7 mouse cellular contexts compared by ENCODE assay signal in the genomic region with DNA sequence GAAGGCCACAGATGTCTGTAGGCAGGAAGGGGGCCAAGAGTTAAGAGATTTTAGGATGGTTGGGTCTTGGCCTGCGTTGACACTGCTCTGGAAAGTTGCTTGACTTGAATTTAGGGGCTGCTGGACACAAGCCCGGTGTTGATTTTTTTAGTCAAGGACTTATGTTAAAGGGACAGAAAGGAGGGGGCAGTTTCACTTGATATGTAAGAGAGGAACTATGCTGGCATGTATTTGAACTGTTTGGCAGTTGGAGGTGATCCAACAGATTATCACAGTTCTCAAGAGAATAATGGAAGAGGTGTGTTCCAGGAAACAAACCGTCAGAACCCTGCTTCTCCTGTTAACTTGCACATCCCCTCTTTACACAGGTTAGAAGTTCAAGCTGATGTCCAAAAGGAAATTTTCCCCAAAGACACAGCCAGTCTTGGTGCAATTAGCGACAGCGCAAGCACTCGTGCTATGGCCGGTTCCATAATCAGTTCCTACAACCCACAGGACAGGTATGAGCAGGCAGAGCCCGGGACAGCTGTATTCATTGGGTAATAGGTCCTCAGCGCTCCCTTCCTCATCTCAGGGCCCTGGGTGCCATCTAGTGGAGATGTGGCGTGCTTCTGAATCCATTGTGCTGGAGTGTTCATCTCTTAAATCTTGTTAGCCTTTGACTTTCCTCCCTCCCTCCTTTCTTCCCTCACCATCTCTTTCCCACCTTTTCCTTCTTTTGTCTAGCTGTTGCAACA. TPM values are rescaled to one million over a fixed set of nuclear protein-coding genes. Genes with fewer than 3 reads are reported as not detected.
A peak's percentile ranks its signal among the peaks of the same experiment; 100 is the strongest.
DNase-seq lines count a peak whose midpoint lies in the region; ATAC-seq and TF ChIP-seq lines count a peak whose summit lies in the region.

No protein-coding gene starts in this region.

- H3K36me3 ChIP-seq in hindbrain, embryonic 15.5 days: peaks cover 58% of the 10 kb centered on the region
- peaks cover 55% of the 10 kb centered on the region for H3K36me3 ChIP-seq in small intestine, adult 2 months (ENCODE audit: control insufficient read depth, insufficient read depth, low read length)

- no peaks in the 10 kb centered on the region for H3K4me1 ChIP-seq in hindbrain, embryonic 15.5 days (replicated peaks)
- peaks cover 9% of the 10 kb centered on the region for H3K4me1 ChIP-seq in small intestine, adult 2 months (ENCODE audit: control insufficient read depth, insufficient read depth, insufficient read length, low read length)

- H3K4me3 ChIP-seq in hindbrain, embryonic 15.5 days: no peak overlapping the region
- H3K4me3 ChIP-seq in small intestine, adult 2 months (ENCODE audit: low read depth, low read length): no peak overlapping the region

- WGBS in hindbrain, embryonic 15.5 days: 42% methylated on average over 10 of the region's 10 CpGs
- 14% methylated on average over 10 of the region's 10 CpGs for WGBS in small intestine, adult 2 months

- no peaks in the 10 kb centered on the region for H3K9me3 ChIP-seq in hindbrain, embryonic 15.5 days

- no peak for TF ChIP-seq POLR2A in small intestine, adult 2 months (IDR thresholded peaks at IDR 0.05; ENCODE audit: low read depth, low read length)

- ATAC-seq in hindbrain, embryonic 15.5 days (ENCODE audit: low FRiP score, low read depth): peak; percentile 54; the same call in 1 of the 2 replicates
- ATAC-seq in megakaryocyte-erythroid progenitor cell, adult 5-6 weeks (replicated peaks; ENCODE audit: low FRiP score, low TSS enrichment, poor library complexity, severe bottlenecking): peak; percentile 93

- H3K27ac ChIP-seq in hindbrain, embryonic 15.5 days (replicated peaks): no peak overlapping the region
- H3K27ac ChIP-seq in small intestine, adult 2 months (ENCODE audit: insufficient read depth, low read depth, low read length): peak overlapping the region; percentile 68

- no peaks in the 10 kb centered on the region for H3K27me3 ChIP-seq in hindbrain, embryonic 15.5 days
- H3K27me3 ChIP-seq in small intestine, adult 2 months (ENCODE audit: control insufficient read depth, insufficient read depth, low read length): no peaks in the 10 kb centered on the region

- TF ChIP-seq CTCF in small intestine, adult 2 months (IDR thresholded peaks at IDR 0.05; ENCODE audit: extremely low read depth, insufficient read length, insufficient replicate concordance, low read depth, low read length): peak; percentile 83; the same call in 1 of the 2 replicates

- H3K4me2 ChIP-seq in hindbrain, embryonic 15.5 days: no peak overlapping the region

- no peak overlapping the region for H3K9ac ChIP-seq in hindbrain, embryonic 15.5 days

- peak; percentile 84 for DNase-seq in ZHBTc4 (ENCODE audit: low read depth, low spot score)
- peak; percentile 88 for DNase-seq in cerebellum, adult 9-10 months
- peak; percentile 19 to 78 for DNase-seq in frontal cortex, adult 2 months (ENCODE audit: extremely low spot score in 1 of 2, low spot score in 1 of 2)
- DNase-seq in left cerebral cortex, adult 18-20 months (ENCODE audit: low spot score in 2 of 2): peak; percentile 67 to 71

RNA-seq across cellular contexts. Expression of a gene that starts 22.8 kb away (rescaled TPM):
- 0.32 TPM in 1 of 2 replicates, not detected in the other for polyA plus RNA-seq in frontal cortex, adult 2 months (2012; rRNA removed)
- 0.14 TPM in 1 of 2 replicates, not detected in the other for polyA plus RNA-seq in hindbrain, embryonic 15.5 days (2015; fragmentation: Nextera tagmentation; extraction: Ambion mirVana)
- total RNA-seq in left cerebral cortex, adult 18-20 months (2021): not detected
- not detected in 2 replicates for total RNA-seq in megakaryocyte-erythroid progenitor cell, adult 5-6 weeks (2014; fragmentation: Nextera tagmentation)
- total RNA-seq in megakaryocyte-erythroid progenitor cell, adult 5-6 weeks (2017): not detected in 2 replicates
- polyA plus RNA-seq in small intestine, adult 2 months (2012; rRNA removed): 473 and 851 TPM in 2 replicates

RNA-seq across cellular contexts. Expression of a gene that starts 24.5 kb away (rescaled TPM):
- 45.4 and 47.8 TPM in 2 replicates for polyA plus RNA-seq in frontal cortex, adult 2 months (2012; rRNA removed)
- 32.2 and 34.6 TPM in 2 replicates for polyA plus RNA-seq in hindbrain, embryonic 15.5 days (2015; fragmentation: Nextera tagmentation; extraction: Ambion mirVana)
- total RNA-seq in left cerebral cortex, adult 18-20 months (2021): 10 to 100 TPM; 54.7 to 59.3 TPM
- total RNA-seq in megakaryocyte-erythroid progenitor cell, adult 5-6 weeks (2014; fragmentation: Nextera tagmentation): 12.1 and 15.0 TPM in 2 replicates
- total RNA-seq in megakaryocyte-erythroid progenitor cell, adult 5-6 weeks (2017): 26.7 and 28.3 TPM in 2 replicates
- 99.3 and 218 TPM in 2 replicates for polyA plus RNA-seq in small intestine, adult 2 months (2012; rRNA removed)

RNA-seq across cellular contexts. Expression of a gene that starts 39.3 kb away (rescaled TPM):
- 560 and 728 TPM in 2 replicates for polyA plus RNA-seq in frontal cortex, adult 2 months (2012; rRNA removed)
- 110 and 133 TPM in 2 replicates for polyA plus RNA-seq in hindbrain, embryonic 15.5 days (2015; fragmentation: Nextera tagmentation; extraction: Ambion mirVana)
- 100 to 1,000 TPM; 684 to 738 TPM for total RNA-seq in left cerebral cortex, adult 18-20 months (2021)
- total RNA-seq in megakaryocyte-erythroid progenitor cell, adult 5-6 weeks (2014; fragmentation: Nextera tagmentation): not detected in 2 replicates
- not detected in 2 replicates for total RNA-seq in megakaryocyte-erythroid progenitor cell, adult 5-6 weeks (2017)
- 0.56 and 0.72 TPM in 2 replicates for polyA plus RNA-seq in small intestine, adult 2 months (2012; rRNA removed)

RNA-seq across cellular contexts. Expression of a gene that starts 54.3 kb away (rescaled TPM):
- polyA plus RNA-seq in frontal cortex, adult 2 months (2012; rRNA removed): 82.9 and 90.1 TPM in 2 replicates
- 12.5 and 15.0 TPM in 2 replicates for polyA plus RNA-seq in hindbrain, embryonic 15.5 days (2015; fragmentation: Nextera tagmentation; extraction: Ambion mirVana)
- total RNA-seq in left cerebral cortex, adult 18-20 months (2021): 10 to 100 TPM; 55.0 to 63.3 TPM
- not detected in 2 replicates for total RNA-seq in megakaryocyte-erythroid progenitor cell, adult 5-6 weeks (2014; fragmentation: Nextera tagmentation)
- total RNA-seq in megakaryocyte-erythroid progenitor cell, adult 5-6 weeks (2017): 0.65 and 0.75 TPM in 2 replicates
- 0.36 and 0.87 TPM in 2 replicates for polyA plus RNA-seq in small intestine, adult 2 months (2012; rRNA removed)

Comparison
In these comparisons a context has a peak if more than half of its experiments do, and no peak if none do; other contexts are left out.
1. RNA of a gene that starts 22.8 kb away (polyA plus RNA-seq): 473 to 851 TPM in small intestine, adult 2 months; 0.14 TPM in hindbrain, embryonic 15.5 days and 0.32 TPM in frontal cortex, adult 2 months; every median in the first group is over 100 times any median in the second.
2. RNA of a gene that starts 39.3 kb away (polyA plus RNA-seq): 560 to 728 TPM in frontal cortex, adult 2 months and 110 to 133 TPM in hindbrain, embryonic 15.5 days; 0.56 to 0.72 TPM in small intestine, adult 2 months; every median in the first group is over 10 times any median in the second.
3. Peak in every context shown above with its lines, with median percentiles within 50 percentile points of each other: DNase-seq.